Mouse (Mus musculus) spleen, postnatal 4 days (tissue): ENCODE results near the gene Itgb5.

ENCODE experiments used
- DNase-seq, 2 experiments: peaks; one replicate each; pipeline ENCODE4 v3.0.0; 2022; ENCODE audit warnings: low spot score in 2 of 2

Itgb5 gene

DNA sequence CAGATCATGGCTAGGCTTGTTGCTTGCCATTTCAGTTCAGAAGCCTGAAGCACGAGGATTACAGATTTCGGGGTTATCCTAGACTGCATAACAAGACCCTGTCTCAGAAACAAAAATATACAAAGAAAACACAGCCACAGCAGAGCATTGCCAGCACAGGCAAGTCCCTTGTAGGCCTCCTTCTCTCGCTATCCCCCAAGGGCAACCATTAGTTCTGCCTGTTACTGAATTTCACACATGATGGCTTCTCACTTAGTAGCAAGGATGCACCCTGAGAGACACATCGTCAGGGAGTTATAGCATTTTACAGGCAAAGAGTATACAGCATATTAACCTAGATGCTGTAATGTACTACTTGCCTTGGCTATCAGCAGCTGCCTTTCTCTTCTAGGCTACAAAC, 78.8 kb downstream of the Itgb5 start:
- DNase-seq = no peak

DNA sequence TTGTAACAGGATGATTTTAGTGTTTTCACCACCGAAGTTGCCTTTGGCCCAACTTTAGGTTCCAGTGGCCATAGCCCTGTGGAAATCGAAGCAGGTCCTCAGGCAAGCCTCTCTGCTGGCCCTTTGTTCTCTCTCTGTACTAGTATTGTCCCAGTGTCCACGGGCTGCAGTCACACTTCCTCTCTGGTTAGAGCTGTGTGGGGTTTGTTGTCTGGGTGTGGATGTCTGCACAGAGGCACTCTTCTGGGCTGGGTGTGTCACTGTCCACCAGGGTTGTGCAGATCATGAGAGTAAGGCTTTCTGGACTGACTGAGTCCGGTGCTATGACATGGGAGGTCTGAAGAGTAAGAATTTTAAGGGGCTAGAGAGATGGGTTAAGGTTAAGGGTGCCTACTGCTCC, 85.5 kb downstream of the Itgb5 start:
- DNase-seq = no peak

DNA sequence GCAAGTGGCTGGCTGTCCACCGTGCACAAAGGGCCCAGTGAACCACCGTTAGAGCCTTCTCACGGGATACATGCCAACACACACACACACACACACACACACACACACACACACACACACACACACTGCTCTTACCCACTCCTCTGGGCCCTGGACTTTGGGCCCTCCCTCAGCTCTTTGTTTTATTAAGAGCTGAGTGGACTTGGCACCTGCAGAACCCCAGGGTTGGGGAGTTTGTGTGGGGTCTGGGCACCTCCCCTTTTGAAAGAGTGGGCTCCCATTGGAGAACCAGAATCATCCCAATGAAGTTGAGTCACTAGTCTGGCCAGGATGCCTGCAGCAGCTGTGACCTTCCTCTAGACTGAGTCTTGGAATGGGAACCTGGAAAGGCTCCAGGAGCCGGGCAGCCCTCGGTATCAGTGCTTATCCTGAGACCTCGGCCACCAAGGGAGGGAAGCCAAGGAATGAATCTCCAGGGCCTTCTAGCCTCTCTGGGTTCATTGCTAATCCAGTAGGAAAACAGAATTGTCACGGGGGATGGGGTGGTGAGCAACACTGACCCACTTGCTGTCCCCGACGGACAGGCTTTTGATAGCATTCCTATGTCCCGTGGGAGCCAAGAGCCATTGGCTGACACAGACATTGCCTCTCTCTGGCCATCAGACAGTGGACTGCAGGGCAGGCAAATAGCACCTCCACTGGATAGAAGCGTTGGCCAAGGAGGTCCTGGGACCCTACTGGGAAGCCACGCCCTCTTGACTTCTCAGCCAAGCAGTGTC, 87.2 kb downstream of the Itgb5 start:
- no peak for DNase-seq

DNA sequence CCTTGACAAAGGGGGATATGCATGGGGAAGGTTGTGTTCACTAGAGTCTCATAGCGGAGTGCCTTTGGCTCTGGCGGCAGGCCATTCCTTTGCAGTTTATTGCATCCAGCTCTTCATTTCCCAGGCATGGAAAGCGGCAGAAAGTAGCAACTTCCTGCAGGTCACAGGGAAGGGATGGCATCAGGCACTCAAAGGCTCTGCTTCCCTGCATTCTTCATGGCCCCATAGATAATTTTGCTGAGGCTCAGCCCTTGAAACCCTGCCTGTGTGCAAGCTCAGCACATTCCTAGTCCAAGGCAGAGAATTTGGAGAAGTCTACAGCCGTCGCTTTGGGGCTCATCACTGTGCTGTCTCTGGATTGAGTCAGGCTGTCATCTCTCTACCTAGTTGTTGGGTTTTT, 87.9 kb downstream of the Itgb5 start:
- no peak for DNase-seq

DNA sequence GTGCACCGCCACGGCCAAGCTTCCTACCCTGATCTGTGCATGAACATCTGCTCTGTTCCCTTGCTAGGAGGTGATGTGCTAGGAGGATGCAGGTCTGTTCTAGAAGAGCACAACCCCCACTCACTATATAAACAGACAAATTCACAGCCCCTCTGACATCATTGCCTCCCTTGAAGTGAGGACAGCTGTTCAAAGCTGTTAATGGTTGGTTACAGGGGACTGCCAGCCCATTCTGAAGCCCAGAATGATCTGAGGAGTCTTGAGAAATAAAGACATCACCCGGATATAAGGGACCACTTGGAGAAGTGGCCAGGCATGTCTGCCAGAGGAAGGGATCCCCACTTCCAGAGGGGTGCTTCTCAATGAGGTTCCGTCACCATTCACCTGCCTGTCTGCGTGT, 88.5 kb downstream of the Itgb5 start:
- DNase-seq = no peak

DNA sequence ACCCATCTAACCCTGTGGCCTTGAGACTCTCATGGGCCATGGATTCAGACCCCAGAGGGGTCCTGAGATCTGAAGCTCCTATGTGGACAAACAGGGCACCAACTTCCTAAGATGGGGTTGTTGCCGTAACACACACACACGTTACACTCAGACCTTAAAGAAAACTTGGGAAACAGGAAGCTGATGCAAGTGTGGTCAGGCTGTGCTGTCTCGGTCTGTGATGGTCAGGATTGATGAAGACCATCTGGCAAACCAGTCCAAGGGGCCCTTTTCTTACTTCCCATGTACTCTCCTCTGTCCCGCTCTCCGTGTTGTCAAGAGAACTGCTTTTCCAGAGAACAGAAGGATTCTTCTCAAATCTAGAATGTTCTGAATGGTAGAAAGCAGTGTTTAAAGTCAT, 92.0 kb downstream of the Itgb5 start:
- DNase-seq = no peak

DNA sequence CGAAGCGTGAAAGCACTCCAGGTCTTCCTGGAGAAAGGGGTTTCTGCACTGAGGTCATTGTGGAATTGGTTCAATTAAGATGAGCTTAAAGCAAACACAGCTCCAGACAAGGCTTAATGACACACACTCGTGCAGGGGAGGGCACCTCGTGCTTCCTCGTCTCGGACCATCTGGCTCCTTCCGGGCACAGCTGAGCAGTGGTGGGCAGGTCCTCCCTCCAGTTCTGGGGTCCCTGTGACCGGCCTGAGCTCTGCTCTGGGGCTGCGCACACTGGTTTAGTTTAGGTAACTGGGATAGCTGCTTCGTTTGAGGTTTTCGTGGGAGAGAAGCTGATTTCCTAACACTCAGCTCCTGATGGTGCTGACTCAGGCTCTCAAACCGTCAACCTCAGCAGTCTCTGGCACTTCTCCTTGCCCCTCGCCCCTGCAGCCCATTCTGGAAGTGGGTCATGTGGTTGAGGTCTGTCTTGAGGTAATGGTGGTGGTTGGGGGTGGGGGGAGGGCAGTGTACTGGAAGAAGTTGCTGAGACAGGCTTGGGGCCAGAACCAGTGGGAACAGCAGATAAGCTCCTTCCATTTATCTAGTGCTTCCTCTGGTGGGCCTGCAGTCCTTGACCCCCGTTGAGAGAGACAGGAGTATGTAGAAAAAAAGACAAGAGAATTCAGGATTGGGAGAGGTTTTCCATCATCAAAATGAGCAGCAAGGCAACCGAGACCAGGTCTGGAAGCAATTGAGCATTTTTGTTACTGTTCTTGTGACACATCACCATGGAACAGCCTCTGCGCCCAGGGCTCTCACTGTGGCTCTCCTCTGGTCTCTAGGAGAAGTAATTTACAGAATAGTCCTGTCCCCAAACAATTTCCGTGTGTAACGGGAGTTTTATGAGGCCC, 92.9 kb downstream of the Itgb5 start:
- peak; percentile 23 to 68 for DNase-seq

DNA sequence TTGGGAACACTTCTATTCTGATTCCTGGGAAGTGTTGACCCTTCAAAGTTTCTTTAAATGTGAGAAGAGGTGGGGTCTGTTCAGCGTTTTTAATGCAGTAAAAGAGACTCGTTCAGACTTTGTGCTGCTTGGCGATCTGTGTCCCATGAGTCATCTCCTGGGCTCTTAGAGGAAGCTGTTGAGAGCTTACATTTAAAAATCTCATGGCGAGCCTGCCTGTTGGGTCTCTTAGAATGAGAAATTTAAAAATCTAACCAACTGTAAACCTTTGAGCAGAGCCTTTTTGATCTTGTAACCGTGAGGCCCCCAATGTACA, 93.5 kb downstream of the Itgb5 start:
- DNase-seq = no peak

DNA sequence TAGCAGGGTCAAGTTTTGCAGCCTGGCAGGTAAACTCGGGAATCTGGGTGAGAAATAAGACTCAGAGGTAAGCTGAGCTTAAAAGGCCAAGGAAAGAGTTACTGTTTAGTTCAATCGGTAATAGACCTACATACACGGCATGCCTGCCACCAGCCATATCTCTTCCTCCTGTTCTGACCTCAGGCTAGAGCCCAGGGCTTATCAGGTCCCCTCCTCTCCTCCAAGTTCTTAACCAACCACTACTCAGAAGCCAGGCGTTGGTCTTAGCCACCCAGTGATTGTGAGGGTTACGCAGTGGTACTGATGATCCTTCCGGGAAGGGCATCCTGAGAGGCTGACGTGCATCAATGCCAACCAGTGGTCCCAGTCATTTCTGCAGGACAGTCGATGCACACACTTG, 94.3 kb downstream of the Itgb5 start:
- no peak for DNase-seq

DNA sequence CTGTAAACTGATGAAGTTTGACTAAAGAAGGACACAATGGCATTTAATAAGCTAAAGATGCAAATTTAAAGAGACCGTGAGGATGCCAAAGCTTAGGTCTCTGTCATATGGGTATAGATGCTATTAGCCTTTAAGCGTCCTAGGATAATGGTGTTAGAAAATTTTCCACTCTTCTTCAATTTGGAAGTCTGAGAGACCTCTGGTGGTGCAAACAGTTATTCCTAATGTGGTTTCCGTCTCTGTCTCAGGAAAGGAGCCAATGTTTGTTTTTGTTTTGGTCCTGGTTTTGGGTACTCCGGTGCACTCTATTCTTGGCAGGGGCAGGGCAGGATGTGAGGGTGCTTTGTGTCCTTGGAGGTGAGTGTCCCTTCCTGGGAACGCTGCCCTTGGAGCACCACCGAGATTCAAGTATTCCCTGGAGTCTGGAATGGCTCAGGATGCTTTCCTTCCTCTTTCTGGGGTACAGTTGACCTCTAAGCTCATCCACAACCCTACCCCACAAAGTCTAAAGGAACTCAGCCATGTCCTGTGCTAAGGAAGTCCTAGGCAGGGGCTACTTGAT, 97.9 kb downstream of the Itgb5 start:
- DNase-seq = no peak

DNA sequence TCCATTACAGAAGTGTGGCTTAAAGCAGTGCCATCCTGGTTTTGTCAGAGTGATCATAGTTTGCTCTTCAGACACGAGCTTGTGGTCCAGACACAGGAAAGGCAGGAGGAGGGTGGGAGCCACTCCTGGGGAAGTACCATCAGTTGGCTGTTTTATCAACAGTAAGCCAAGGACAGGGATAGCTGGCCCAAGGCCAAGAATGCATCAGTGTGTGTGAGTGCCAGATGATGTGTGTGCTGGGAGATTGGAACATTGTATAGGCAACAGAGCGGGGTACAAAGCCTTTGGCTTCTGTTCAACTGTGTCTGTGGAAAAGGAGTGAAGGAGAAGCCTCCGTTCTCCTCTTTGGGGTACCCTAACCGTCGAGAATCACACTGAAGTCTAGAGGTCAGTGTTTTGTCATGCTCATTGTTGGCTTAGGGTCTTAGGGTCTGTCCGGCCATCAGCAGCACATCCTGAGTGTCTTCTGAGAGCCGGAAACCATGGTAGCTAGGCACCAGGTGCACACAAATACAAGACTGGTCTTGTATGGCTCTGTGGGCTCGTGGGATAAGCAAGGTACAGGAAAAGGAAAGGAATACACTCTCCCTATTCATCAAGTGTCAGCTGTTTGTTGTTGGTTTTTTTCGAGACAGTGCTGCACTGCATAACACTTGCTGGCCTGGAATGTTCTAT, 99.5 kb downstream of the Itgb5 start:
- no peak for DNase-seq

DNA sequence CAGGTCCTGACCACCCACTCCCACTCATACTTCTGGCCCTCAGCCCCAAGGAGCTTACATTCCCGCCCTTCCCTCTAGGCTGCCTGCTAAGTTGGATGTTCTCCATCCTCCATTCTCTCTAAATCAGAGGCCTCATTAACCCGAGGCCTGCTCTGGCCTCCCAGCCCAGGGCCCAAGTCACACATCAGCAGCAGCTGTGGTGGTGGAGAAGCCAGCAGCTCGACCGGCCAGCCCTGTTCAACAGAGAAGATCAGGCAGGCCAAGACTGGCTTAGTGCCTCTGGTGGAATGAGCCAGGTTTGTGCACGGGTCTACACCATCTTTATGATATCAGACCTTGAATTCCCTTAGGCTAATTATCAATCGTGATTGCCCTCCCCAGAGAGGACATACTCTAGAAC, 101.3 kb downstream of the Itgb5 start:
- DNase-seq = no peak

DNA sequence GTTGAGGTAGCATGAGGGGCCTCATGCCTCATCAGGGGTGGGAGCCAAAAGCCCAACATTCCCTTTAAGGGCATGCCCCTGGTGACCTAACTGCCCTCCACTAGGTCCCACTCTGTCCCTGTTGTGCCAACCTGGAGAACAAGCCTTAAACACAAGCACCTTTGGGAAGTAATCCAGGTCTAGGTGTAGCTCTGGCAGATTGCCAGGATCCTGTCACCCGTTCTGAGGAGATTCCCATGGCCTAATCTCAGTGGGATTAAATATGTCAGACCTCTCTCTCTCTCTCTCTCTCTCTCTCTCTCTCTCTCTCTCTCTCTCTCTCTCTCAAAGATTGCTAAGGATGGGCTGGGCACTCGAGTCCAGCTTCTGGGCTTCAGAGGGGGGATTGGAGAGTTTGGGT, 102.2 kb downstream of the Itgb5 start:
- DNase-seq = no peak

DNA sequence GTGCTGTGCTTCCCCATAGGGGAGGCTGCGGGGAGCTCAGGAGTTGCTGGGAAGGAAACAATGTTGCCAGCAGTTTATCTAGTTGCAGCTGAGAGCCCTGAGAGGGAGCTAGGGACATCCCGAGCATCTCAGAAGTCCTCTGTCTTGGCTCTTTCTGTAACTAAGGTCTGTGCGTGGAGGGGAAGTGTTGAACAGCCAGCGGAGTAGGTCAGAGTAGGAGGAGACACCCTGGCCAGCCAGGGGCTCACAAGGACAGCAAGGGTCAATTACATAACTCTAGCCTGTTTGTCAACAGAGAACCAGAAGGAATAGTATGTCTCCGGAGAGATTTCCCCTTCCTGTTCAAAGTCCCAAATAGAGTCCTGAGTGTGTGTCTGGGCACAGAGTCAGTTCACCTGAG, 102.7 kb downstream of the Itgb5 start:
- no peak for DNase-seq

DNA sequence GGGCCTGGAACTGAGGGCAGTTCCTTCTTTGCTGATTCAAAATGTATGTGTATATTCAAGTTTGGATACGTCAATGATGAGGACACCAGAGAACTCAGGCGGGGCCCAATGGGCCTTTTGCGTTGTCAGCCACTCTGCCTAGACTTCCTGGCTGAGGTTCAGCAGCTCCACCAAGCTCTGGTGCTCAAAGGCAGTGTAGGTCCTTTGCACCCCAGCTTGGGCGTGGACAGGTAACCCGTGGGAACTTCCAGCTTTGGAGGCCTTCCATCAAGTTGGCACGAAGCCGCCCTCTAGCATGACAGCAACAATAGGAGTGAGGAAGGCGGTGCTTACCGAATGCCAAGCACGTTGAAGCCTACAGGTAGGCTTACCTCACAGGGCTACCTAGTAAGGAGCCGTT, 103.9 kb downstream of the Itgb5 start:
- DNase-seq = no peak

DNA sequence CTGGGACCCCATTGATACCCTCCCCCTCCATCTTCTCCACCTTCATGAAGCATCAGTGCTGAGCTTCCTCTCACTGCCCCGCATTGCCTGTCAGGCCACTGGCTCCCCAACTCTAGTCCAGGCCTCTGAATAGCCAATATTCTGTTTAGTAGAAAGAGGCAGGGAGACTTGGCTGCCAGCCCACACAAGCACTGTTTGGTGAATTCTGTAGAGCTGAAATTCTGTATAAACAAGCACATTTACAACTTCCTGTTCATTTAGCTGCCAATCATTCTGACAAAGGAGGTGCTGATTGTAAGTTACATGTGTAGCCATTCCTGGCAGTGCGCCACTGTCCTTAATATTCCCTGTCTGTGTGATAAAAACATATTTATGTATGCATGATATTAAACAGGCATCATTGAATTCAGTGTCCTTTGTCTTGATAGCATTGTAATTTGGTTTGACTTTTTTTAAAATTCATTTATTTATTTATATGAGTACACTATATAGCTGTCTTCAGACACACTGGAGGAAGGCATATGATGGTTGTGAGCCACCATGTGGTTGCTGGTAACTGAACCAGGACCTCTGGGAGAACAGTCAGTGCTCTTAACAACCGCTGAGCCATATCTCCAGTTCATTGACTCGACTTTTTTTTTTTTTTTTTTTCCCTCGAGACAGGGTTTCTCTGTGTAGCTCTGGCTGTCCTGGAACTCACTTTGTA, 105.4 kb downstream of the Itgb5 start:
- DNase-seq = no peak

DNA sequence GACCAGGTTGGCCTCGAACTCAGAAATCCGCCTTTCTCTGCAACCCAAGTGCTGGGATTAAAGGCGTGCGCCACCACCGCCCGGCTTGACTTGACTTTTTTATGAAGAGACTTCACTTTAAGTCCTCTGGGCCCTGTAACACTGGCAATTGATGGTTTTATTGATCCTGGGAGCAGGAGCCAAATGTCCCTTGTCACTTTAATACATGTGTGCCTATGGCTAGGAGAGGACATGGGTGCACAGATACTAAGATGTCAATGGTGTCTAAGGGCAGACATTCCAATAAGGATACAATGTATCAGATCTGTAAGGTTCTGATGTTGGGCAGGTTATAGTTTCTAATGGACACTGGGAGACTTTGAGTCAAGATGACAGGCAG, 105.9 kb downstream of the Itgb5 start:
- DNase-seq = no peak

DNA sequence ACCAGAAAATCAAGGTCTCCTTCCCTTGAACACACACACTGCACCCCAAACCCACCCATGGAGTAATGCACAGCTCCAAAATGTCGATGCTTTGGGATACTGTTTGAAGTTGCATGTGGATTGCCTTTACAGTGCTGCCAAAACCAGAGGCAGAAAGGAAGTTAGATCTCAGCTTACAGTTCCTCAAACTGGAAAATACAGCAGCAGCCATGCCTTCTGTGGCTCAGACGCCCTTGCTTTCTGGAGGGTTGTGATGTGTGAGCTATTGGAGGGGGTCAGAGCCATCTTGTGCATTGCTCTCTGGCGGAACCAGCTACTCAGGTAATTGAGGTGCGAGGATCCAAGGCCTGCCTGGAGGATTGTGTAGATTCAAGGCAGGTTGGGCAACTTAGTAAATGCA, 107.4 kb downstream of the Itgb5 start:
- DNase-seq = no peak

DNA sequence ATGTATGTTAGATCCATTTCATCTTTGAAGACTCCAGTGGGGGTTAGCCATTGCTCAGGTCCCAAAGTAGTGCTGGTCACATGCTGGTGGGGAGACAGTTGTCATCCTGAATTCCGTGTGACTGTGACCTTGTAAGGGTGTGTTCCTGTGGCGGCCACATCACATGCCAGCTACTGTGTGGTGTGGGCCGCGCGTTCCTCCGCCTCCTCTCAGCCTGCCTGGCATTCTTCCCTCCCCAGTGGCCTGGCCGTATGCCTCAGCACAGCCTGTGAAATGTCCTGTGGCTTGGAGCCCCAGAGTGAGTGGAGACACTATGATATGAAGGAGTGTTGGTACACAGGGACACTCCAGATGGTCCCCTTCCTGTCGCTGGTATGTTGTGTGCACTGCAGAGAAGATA, 108.1 kb downstream of the Itgb5 start:
- no peak for DNase-seq

DNA sequence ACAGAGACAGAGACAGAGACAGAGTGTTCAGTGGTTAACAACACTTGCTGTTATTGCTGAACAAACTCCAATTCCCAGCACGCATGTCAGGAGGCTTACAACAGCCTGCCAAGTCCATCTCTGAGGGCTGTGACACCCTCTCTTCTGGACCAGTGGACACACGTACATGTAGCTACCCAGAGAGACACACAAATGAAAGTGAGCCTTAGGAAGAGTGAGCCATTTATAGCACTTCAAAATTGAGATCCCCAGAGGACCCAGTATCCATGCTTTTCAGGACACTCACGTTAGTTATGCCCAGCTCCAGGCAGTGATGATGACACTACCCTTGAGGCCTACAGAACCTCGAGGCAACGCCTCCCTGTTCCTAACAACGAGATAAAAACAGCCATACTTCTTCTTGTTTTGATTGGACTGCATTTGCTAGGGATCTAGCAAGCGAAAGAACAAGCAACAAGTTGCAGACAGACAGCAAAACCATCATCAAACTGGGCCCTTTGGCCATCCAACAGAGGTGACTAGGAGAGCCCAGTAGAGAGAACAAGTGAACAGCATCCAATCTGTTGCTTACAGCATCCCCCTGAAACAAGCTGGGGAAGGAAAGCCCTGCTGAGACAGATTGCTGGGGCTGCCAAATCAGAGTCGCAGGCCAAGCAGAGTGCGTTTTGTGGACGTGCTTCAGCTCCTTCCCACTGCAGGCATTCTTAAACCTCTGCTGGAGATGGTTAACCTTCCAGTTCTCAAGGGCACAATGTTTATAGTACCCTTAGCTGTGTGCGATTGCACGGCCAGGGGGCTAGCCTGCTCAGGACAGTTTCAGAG, 109.1 kb downstream of the Itgb5 start:
- DNase-seq = no peak

DNA sequence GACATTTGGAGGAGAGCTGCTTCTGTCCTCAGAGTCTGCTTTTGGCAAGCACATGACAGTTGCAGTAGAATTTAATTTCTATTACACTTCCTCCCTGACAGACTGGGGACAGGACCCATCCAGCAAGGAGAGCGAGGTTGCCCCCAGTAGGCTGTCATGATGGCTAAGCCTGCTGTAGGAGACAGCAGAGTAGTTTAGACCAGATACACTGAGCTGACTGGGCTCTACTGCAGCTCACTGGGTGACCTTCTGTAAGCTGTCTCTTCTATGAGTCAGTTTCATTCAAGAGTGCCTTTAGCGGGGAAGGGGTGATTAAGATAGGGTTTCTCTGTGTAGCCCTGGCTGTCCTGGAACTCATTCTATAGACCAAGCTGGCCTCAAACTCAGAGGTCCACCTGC, 109.7 kb downstream of the Itgb5 start:
- DNase-seq = no peak
